Mouse (Mus musculus): Measurements from ENCODE around the gene Kctd7. TPM values are rescaled to one million over a fixed set of nuclear protein-coding genes. Genes with fewer than 3 reads are reported as not detected.

Kctd7 gene
- polyA plus RNA-seq, 1 experiment from 2014 or later, result 7.4 TPM

DNA sequence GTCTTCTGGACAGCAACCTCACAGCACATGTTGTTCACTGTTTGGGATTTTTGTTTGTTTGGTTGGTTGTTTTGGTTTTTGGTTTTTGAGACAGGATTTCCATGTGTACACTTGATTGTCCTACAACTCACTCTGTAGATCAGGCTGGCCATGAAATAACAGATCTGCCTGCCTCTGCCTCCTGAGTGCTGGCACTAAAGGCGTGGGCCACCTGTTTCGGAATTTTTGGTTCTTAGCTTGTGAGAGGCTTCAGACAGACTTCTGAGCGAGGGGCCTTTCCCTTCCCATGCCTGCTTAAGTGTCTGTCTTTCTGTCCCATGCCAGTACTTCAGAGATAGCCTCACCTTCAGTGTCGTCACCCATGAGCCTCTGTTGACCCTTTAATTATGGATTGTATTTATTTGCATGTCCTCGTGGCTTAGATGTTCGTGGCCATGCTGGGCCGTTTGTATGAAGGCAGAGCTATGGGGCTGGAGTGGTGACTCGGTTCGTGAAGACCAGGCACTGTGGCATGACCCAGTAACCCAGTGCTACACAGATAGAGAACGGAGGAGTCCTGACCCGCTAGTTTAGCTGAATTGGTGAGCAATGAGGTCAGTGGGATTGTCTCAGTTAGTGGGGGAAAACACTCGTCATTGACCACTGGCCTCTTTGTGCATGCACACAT lies 24.5 kb upstream of the Kctd7 start:
- no peak for ATAC-seq (ENCODE audit: insufficient number of reproducible peaks, low FRiP score, low TSS enrichment, low read depth)
- Histone ChIP-seq H3K9me3 (replicated peaks) (no peaks in the 10 kb centered on the region), H3K27me3 (no peaks in the 10 kb centered on the region), H3K4me3 (replicated peaks) (no peak overlapping the region), H3K36me3 (no peaks in the 10 kb centered on the region), H3K27ac (replicated peaks) (no peak overlapping the region), H3K4me2 (replicated peaks) (no peak overlapping the region), H3K4me1 (peaks cover 56% of the 10 kb centered on the region), H3K9ac (no peak overlapping the region)
- WGBS, result 77% methylated on average over 12 of the region's 12 CpGs

GRCm38 (mm10) chr5:130120904-130121303 lies 23.8 kb upstream of the Kctd7 start:
- Histone ChIP-seq H3K27me3 (no peaks in the 10 kb centered on the region), H3K4me3 (replicated peaks) (no peak overlapping the region), H3K36me3 (no peaks in the 10 kb centered on the region), H3K9ac (no peak overlapping the region), H3K27ac (replicated peaks) (no peak overlapping the region; the same call in 1 of the 2 replicates), H3K9me3 (replicated peaks) (no peaks in the 10 kb centered on the region), H3K4me1 (peaks cover 52% of the 10 kb centered on the region), H3K4me2 (replicated peaks) (no peak overlapping the region)
- ATAC-seq (ENCODE audit: insufficient number of reproducible peaks, low FRiP score, low TSS enrichment, low read depth), result 0 out of 2 replicates have a peak, but pooled peaks have one; percentile 25
- 45% methylated on average over 6 of the region's 6 CpGs for WGBS

- ATAC-seq (ENCODE audit: insufficient number of reproducible peaks, low FRiP score, low TSS enrichment, low read depth), result no peak
- H3K9me3 ChIP-seq (replicated peaks), result no peaks in the 10 kb centered on the region
- no peak overlapping the region for H3K4me3 ChIP-seq (replicated peaks)
- 87% methylated on average over 2 of the region's 2 CpGs for WGBS
- H3K27me3 ChIP-seq, result no peaks in the 10 kb centered on the region
- H3K9ac ChIP-seq, result no peak overlapping the region
- no peak overlapping the region for H3K4me2 ChIP-seq (replicated peaks)
- no peak overlapping the region for H3K27ac ChIP-seq (replicated peaks)
- no peaks in the 10 kb centered on the region for H3K36me3 ChIP-seq
- peaks cover 39% of the 10 kb centered on the region for H3K4me1 ChIP-seq
These were observed 22.3 kb upstream of the Kctd7 start for GRCm38 (mm10) chr5:130122355-130122754.

DNA sequence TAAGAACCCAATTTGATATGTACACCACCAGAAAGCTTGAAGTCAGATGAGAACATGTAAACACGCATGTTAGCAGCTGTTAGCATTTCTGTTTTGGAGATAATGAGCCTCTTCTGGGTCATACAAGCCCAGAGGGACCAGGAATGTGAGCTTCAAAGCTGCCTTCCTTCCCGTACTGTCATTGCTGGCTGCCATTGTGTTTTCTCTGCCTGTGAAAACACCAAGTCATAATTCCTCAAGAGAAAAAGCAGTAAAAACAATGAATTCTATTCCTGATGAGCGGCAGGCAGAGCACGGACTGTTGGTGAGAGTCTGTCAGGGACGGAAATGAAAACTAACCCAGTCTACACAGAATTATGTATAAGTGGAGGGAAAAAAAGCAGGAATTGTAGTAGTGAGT lies 20.4 kb upstream of the Kctd7 start:
- no peak for ATAC-seq (ENCODE audit: insufficient number of reproducible peaks, low FRiP score, low TSS enrichment, low read depth)
- H3K36me3 ChIP-seq, result no peaks in the 10 kb centered on the region
- WGBS, result 50% methylated on average over 5 of the region's 5 CpGs

DNA sequence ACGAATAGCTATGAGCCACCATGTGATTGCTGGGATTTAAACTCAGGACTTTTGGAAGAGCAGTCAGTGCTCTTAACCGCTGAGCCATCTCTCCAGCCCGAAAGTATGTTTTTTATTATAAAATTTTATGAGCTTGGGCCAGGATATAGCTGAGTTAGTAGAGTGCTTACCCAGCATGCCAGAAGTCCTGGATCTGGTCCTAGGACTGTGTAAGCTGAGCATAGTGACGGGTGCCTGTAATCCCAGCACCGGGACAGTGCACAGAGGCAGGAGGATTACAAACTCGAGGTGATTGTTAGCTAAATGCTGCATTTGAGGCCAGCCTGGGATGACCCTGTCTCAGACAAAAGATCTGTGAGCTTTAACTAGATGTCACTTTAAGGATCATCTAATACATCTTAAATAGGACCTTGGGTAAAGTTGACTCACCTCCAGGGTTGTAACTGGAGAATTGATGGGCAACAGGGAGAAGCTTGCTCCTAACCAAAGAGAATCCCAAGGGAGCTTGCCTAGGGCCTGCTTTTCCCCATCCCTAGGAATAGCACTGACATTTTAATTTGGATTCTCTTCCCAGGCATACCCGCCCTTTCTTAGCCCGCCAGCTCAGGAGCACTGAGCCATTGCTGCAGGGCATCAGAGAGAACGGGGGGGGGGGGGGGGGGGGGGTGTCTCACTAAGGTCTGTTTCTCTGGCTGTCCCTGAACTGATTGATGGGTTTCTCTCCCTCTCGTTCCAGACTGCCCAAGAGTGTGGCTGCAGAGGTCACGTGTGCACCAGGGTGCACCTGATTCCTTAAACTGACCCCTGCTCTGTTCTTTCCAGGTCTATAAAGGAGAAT lies 15.8 kb upstream of the Kctd7 start:
- ATAC-seq (ENCODE audit: insufficient number of reproducible peaks, low FRiP score, low TSS enrichment, low read depth), result peak; percentile 64
- no peaks in the 10 kb centered on the region for H3K9me3 ChIP-seq (replicated peaks)
- WGBS, result 44% methylated on average over 11 of the region's 11 CpGs

More for the DNA sequence above, 20.4 kb upstream of the Kctd7 start:
- no peak overlapping the region for H3K4me3 ChIP-seq (replicated peaks)
- peaks cover 29% of the 10 kb centered on the region for H3K4me1 ChIP-seq
- no peaks in the 10 kb centered on the region for H3K9me3 ChIP-seq (replicated peaks)
- H3K27me3 ChIP-seq, result no peaks in the 10 kb centered on the region
- 0 out of 2 replicates have a peak overlapping the region, but pooled peaks have one; percentile 34 for H3K27ac ChIP-seq (replicated peaks)
- H3K4me2 ChIP-seq (replicated peaks), result no peak overlapping the region
- no peak overlapping the region for H3K9ac ChIP-seq

DNA sequence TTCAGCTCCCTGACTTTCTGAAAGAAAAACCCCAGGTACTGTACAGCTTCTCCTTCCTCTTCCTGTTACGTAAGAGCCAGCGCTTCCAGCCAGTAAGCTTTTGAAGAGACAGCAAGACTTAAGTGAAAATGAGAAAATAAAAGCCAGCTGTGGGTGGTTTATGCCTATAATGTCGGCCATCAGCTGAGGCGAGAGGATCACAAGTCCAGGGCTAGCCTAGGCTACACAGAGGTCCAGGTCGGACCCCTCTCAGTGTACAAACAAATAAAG lies 15.2 kb upstream of the Kctd7 start:
- peak overlapping the region; percentile 45 for H3K27ac ChIP-seq (replicated peaks)
- H3K36me3 ChIP-seq, result 0 out of 2 replicates have a peak, but pooled peaks cover 3% of the 10 kb centered on the region
- H3K4me3 ChIP-seq (replicated peaks), result no peak overlapping the region
- H3K9ac ChIP-seq, result no peak overlapping the region
- no peak for ATAC-seq (ENCODE audit: insufficient number of reproducible peaks, low FRiP score, low TSS enrichment, low read depth)
- WGBS, result 61% methylated on average over 5 of the region's 5 CpGs
- H3K27me3 ChIP-seq, result no peaks in the 10 kb centered on the region
- H3K4me1 ChIP-seq, result peaks cover 11% of the 10 kb centered on the region
- no peaks in the 10 kb centered on the region for H3K9me3 ChIP-seq (replicated peaks)
- no peak overlapping the region for H3K4me2 ChIP-seq (replicated peaks)

More for the DNA sequence above, 15.8 kb upstream of the Kctd7 start:
- Histone ChIP-seq H3K4me2 (replicated peaks) (no peak overlapping the region), H3K27me3 (no peaks in the 10 kb centered on the region), H3K4me3 (replicated peaks) (no peak overlapping the region), H3K27ac (replicated peaks) (peak overlapping the region; percentile 45), H3K9ac (no peak overlapping the region), H3K36me3 (0 out of 2 replicates have a peak, but pooled peaks cover 3% of the 10 kb centered on the region), H3K4me1 (peaks cover 11% of the 10 kb centered on the region)

DNA sequence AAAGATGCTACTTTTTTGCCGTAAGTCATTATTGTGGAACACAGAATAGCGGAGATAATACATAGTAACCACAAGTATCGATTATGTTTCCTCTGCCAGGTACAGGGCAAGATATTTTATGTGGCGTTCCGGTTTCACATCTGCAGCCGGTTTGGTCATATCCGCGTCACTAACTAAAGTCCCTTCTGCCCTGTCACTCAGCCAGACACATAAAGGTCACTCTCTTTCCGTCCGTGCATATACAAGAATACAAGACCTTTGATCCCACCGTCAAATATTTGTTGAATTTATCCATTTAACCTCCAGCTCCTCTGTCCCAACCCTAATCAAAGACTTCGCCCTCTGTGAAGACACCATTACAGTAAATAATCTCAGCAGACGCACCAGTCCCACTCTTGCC lies 8.1 kb upstream of the Kctd7 start:
- Histone ChIP-seq H3K4me3 (replicated peaks) (no peak overlapping the region), H3K36me3 (peaks cover 16% of the 10 kb centered on the region; the same call in 1 of the 2 replicates), H3K27me3 (no peaks in the 10 kb centered on the region), H3K27ac (replicated peaks) (no peak overlapping the region), H3K4me2 (replicated peaks) (no peak overlapping the region), H3K9ac (no peak overlapping the region), H3K9me3 (replicated peaks) (no peaks in the 10 kb centered on the region), H3K4me1 (peaks cover 4% of the 10 kb centered on the region)
- 91% methylated on average over 13 of the region's 13 CpGs for WGBS
- ATAC-seq (ENCODE audit: insufficient number of reproducible peaks, low FRiP score, low TSS enrichment, low read depth), result no peak

GRCm38 (mm10) chr5:130139393-130139792 lies 5.3 kb upstream of the Kctd7 start:
- peaks cover 16% of the 10 kb centered on the region for H3K4me1 ChIP-seq
- no peaks in the 10 kb centered on the region for H3K27me3 ChIP-seq
- H3K27ac ChIP-seq (replicated peaks), result no peak overlapping the region
- ATAC-seq (ENCODE audit: insufficient number of reproducible peaks, low FRiP score, low TSS enrichment, low read depth), result no peak
- H3K9ac ChIP-seq, result no peak overlapping the region
- peaks cover 13% of the 10 kb centered on the region; the same call in 1 of the 2 replicates for H3K36me3 ChIP-seq
- H3K9me3 ChIP-seq (replicated peaks), result no peaks in the 10 kb centered on the region
- WGBS, result 24% methylated on average over 8 of the region's 8 CpGs
- H3K4me3 ChIP-seq (replicated peaks), result no peak overlapping the region
- no peak overlapping the region for H3K4me2 ChIP-seq (replicated peaks)

DNA sequence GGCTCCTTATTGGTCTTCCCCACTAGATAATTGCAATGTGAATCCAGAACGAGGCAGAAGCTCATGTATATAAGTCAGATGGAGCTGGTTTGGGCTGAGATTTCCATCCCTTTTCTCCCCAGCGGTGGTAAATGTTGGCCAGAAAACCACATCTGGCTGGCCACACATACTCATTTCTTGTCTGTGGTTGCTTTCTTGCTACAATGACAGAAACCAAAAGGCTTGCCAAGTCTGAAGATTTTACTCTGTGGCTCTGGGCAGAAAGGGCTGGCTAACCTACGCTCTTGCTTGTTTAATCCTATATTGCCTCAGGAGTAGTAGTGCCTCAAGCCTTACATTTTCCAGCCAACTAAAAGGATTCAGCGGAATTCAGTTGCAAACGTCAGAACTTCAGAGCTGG lies 3.5 kb upstream of the Kctd7 start:
- Histone ChIP-seq H3K4me2 (replicated peaks) (no peak overlapping the region), H3K27me3 (no peaks in the 10 kb centered on the region), H3K9me3 (replicated peaks) (no peaks in the 10 kb centered on the region), H3K4me3 (replicated peaks) (no peak overlapping the region), H3K4me1 (peaks cover 27% of the 10 kb centered on the region), H3K27ac (replicated peaks) (peak overlapping the region; percentile 71), H3K9ac (no peak overlapping the region), H3K36me3 (peaks cover 6% of the 10 kb centered on the region; the same call in 1 of the 2 replicates)
- WGBS, result 45% methylated on average over 5 of the region's 5 CpGs
- no peak for ATAC-seq (ENCODE audit: insufficient number of reproducible peaks, low FRiP score, low TSS enrichment, low read depth)

DNA sequence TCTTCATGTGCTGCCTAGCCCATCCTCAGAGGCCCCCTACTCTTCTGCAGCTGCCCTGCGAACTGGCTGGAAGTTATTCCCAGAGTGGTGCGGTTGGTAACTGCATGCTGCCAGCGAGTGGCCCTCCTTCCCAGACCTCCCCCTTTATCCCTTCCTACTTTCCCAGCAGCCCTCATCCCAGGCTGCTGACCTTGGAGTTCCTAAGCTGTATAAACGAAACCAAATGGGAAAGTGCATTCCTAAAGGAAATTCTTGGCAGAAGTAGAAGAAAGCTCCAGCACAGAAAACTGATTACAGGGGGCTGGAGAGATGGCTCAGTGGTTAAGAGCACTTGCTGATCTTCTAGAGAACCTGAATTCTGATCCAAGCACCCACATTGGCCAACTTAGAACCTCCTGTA lies 2.6 kb upstream of the Kctd7 start:
- Histone ChIP-seq H3K4me2 (replicated peaks) (no peak overlapping the region), H3K4me1 (peaks cover 27% of the 10 kb centered on the region), H3K27me3 (no peaks in the 10 kb centered on the region), H3K9ac (no peak overlapping the region), H3K9me3 (replicated peaks) (no peaks in the 10 kb centered on the region), H3K36me3 (no peaks in the 10 kb centered on the region), H3K4me3 (replicated peaks) (no peak overlapping the region), H3K27ac (replicated peaks) (peak overlapping the region; percentile 71)
- WGBS, result 34% methylated on average over 4 of the region's 4 CpGs
- no peak for ATAC-seq (ENCODE audit: insufficient number of reproducible peaks, low FRiP score, low TSS enrichment, low read depth)

DNA sequence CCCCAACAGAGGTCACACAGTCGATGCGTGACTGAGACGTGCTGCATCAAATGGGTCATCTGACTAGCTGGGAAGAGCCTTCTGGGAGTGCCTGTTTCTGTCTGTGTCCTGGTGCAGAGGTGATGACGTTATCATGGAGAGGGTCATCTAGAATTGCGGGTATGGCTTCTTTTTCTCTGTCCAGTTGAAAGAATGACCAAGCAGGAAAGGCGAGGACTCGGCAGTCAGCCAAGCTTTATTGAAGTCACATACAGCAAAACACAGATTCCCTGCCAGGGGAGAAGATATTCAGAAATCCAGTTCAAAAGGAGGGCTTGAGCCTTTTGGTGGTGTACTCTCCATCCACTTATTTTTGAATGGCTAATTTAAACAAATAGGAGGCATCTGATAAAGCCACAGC lies 1.6 kb upstream of the Kctd7 start:
- H3K27ac ChIP-seq (replicated peaks), result no peak overlapping the region
- H3K36me3 ChIP-seq, result no peaks in the 10 kb centered on the region
- no peaks in the 10 kb centered on the region for H3K27me3 ChIP-seq
- H3K9ac ChIP-seq, result no peak overlapping the region
- H3K4me2 ChIP-seq (replicated peaks), result no peak overlapping the region
- no peak for ATAC-seq (ENCODE audit: insufficient number of reproducible peaks, low FRiP score, low TSS enrichment, low read depth)
- peaks cover 27% of the 10 kb centered on the region for H3K4me1 ChIP-seq
- H3K4me3 ChIP-seq (replicated peaks), result no peak overlapping the region
- 89% methylated on average over 7 of the region's 7 CpGs for WGBS
- no peaks in the 10 kb centered on the region for H3K9me3 ChIP-seq (replicated peaks)
